Mouse (Mus musculus) neutrophil, adult 5-6 weeks (primary cell): ENCODE measurements around the gene Ints7. TPM values are rescaled to one million over a fixed set of nuclear protein-coding genes. Genes with fewer than 3 reads are reported as not detected.

ENCODE experiments used
- ATAC-seq: fragments of 151-379, 151-347 bp; 2 replicates; pipeline ENCODE4 v1.8.0; 2017; ENCODE audit warnings: mild to moderate bottlenecking, moderate TSS enrichment; ENCODE audit not compliant: insufficient number of reproducible peaks, poor library complexity, low FRiP score, severe bottlenecking; ENCODE audit errors: extremely low read depth
- total RNA-seq: library from RNA; stranded (forward); fragments of 200-1000 nt; gene quantifications from 2 replicates; pipeline ENCODE4 v1.2.3, GENCODE M21; 2017

The Ints7 gene
- total RNA-seq, 1 experiment from 2014 or later, result 43.1 TPM

- no peak for ATAC-seq
Measured at GRCm38 (mm10) chr1:191579524-191579923, 4.1 kb downstream of the Ints7 start.

DNA sequence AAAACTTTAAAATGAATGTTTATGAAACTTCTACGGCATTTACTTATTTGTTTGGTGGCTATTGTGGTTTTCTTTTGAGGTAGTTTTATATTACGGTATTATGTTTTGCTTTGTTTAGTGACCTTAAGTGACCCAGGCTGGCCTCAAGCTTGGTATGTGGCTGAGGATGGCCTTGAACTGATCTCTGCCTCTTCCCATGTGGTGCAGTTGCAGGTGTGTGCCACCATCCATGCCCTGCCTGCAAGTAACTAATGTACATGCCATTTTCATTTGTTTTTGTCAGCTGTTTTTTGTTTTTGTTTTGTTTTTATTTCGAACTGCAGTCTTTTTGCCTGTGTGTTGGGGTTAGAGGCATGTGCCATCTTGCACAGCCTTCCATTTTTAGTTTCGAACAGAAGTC lies 6.2 kb downstream of the Ints7 start:
- ATAC-seq, result no peak

DNA sequence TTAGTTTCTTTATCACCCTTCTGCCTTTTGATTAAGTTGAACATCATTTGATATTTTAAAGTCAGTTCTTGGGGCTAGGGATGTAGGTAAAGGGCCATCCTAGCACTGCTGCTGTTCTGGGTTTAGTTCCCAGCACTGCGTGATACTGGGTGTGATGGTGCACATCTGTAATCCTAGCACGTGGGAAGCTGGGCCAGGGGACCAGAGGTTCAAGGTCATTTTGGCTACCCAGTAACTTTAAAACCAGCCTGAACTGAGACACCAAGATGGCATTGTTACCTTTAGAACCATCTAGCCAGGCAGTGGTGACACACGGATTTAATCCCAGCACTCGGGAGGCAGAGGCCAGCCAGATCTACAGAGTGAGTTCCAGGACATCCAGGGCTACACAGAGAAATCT lies 8.4 kb downstream of the Ints7 start:
- no peak for ATAC-seq

- ATAC-seq, result no peak
Measured at GRCm38 (mm10) chr1:191584483-191584882, 9.0 kb downstream of the Ints7 start.

DNA sequence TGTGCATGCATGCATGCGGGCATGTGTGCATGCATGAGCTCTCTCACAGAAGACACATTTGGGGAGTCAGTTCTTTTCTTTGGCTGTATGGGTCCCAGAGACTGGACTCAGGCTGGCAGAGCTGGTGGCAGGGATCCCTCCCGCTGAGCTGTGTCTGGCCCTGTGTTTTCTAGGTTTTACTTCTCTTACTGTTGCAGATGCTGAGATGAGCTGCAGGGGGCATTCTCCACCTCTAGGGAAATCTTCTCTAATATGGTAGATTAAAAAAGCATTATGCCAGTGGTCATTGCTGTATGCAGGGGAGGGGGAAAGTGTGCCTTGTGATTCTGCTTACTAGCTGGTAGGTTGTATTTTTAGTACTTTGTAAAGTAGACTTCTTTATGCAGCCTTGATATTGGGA lies 10.3 kb downstream of the Ints7 start:
- 0 out of 2 replicates have a peak, but pooled peaks have one; percentile 30 for ATAC-seq

DNA sequence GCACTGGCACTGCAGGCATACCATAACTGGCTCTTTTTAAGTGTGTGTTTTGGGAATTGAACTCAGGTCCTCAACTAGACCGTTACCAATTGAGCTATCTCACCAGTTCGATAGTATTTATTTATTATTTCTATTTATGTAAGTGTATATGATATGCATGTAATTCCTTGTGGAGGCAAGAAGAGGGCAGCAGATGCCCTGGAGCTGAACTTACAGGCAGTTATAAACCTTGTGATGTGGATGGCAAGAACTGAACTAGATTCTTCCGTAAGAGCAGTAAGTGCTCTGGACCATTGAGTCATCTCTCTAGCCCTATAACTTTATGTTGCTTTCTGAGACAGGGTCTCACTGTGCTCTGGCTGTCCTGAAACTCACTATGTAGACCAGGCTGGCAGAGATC lies 11.6 kb downstream of the Ints7 start:
- no peak for ATAC-seq

- no peak for ATAC-seq
Measured at GRCm38 (mm10) chr1:191588749-191589148, 13.3 kb downstream of the Ints7 start.

GRCm38 (mm10) chr1:191592016-191592720 lies 16.7 kb downstream of the Ints7 start:
- ATAC-seq, result no peak

- ATAC-seq, result no peak
Measured at GRCm38 (mm10) chr1:191596076-191596475, 20.6 kb downstream of the Ints7 start.

- ATAC-seq, result peak; percentile 89
Measured at GRCm38 (mm10) chr1:191599210-191599609, 23.8 kb downstream of the Ints7 start.

- ATAC-seq, result no peak
Measured at GRCm38 (mm10) chr1:191604690-191605089, 29.3 kb downstream of the Ints7 start.

DNA sequence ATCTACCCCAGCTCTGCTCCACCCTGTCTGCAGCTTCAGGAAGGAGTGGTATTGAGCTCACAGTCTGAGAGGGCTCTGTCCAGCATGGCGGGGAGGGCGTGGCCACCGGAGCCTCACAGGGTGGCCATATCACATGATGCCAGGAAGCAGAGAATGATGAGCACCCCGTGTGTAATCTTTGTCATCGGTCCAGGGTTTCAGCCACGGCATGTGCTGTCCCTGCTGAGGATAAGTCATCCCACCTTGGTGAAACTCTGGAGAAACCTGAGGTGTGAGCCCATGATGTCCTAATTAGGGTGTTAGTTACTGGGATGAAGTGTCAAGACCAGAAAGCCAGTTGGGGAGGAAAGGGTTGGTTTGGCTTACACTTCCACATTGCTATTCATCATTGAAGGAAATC lies 33.6 kb downstream of the Ints7 start:
- no peak for ATAC-seq

DNA sequence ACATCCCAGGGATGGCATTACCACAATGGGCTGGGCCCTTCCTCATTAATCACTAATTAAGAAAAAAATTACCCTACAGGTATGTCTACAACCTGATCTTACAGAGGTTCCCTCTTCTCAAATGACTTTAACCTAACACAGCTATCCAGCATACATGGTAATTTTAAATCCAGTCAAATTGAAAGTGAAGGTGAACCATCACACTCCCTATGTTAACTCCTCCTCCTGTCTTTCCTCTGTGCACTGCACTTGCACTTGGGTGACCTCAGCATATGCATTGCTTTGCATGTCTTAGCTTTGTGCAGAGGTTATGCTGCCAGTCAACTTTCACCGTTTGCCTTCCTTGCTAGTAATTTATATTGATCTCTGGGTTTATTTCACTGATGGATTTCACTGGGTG lies 34.1 kb downstream of the Ints7 start:
- 0 out of 2 replicates have a peak, but pooled peaks have one; percentile 47 for ATAC-seq

DNA sequence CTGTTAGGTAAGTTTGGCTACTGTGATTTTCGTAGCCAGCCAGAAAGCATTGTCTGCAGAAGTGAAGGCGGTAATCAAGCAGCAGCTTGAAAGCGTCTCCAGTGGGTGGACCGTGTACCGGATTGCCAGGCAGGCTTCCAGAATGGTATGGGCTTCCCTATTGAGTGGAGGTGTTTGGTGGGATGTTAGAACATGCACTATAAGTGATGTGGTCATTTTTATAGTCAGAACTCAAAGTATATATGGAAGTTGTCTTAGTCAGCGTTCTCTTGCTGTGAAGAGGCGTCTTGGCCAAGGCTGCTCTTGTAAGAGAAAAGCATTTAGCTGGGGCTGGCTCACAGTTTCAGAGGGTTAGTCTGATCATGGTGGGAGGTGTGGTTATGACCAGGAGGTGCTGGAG lies 34.9 kb downstream of the Ints7 start:
- ATAC-seq, result no peak

GRCm38 (mm10) chr1:191611686-191612085 lies 36.2 kb downstream of the Ints7 start:
- ATAC-seq, result no peak

- ATAC-seq, result no peak
Measured at GRCm38 (mm10) chr1:191612877-191613276, 37.4 kb downstream of the Ints7 start.

DNA sequence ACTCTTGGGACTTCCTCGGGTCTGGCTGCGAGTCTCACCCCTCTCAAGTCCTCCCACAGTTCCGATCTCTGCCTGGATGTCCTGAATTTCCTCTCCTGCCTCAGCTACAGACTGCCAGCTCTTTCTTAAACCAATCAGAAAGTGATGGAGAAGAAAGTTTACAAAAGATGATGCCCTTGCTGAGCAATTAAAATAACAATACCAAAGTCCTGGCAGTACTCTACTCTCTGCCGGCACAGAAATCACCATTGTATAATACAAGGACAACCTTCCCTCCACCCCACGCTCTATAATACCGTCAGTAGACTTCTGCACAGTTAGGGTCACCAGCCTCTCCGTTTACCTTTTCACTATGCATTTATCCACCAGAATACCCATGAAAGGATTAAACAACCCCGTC lies 40.8 kb downstream of the Ints7 start:
- no peak for ATAC-seq

- no peak for ATAC-seq
Measured at GRCm38 (mm10) chr1:191617589-191617988, 42.2 kb downstream of the Ints7 start.

DNA sequence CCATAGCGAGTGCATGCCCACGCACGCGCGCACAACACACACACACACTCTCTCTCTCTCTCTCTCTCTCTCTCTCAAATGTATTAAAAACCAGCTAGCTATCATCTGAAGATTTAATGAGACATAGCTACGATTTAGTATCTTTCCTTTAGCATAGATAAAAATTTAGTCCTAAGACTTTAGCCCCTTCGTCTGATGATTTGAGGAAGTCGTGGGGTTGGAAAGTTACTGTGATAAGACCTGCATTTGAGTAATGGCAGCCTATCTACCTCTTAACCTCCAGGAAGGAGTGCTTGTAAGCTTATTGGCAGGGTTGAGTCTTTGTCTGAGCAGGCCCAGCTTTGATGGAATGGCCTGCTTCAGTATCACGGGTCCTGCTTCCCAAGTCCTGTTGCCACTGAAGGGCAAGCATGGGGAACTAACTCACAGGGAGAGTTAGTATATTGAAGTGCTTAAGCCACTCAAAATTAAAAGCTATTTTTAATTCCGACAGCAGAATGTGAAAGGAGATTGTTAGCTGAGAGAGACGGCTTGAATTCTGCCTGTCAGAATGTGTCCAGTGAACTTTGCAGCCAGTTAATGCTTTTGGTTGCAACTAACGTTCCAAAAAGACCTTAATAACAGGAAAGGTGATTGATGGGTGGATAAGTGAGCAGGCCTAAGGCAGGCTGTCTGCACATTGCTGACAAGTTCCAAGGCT lies 42.8 kb downstream of the Ints7 start:
- no peak for ATAC-seq

- no peak for ATAC-seq
Measured at GRCm38 (mm10) chr1:191621096-191621495, 45.7 kb downstream of the Ints7 start.

DNA sequence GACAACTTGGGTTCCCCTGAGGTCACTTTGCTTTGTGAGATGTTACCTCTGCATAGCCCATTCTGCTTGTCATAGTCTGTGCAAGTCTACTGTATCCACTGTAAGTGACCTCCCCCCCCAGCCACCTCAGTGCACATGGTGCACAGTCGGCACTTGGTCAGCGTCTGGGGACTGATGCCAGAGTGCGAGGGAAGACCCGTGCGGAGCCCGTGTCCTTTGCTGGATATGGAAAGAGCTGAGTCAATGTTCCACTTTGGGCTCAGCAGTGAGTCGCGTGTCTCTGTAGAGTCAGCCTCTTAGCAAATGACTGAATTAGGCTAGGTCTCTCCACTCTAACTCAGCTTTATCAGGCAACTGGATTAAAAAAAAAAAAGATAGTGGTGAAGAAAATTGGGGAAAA lies 47.4 kb downstream of the Ints7 start:
- ATAC-seq, result no peak
